Mouse (Mus musculus) ES-E14 (cell line): Measurements from ENCODE around the gene Pou2f3.

ENCODE experiments used
- CHD2 ChIP-seq: IDR thresholded peaks from 2 replicates; pipeline ENCODE4 v1.6.1; 2014; ENCODE audit warnings: mild to moderate bottlenecking, low read depth, low read length, inconsistent platforms
- HCFC1 ChIP-seq: IDR thresholded peaks from 2 replicates; pipeline ENCODE4 v1.6.1; 2012; ENCODE audit warnings: low read length, inconsistent platforms, borderline replicate concordance; ENCODE audit not compliant: insufficient read depth
- MAFK ChIP-seq: IDR thresholded peaks from 2 replicates; pipeline ENCODE4 v1.6.1; 2014; ENCODE audit warnings: mild to moderate bottlenecking, low read depth, low read length, inconsistent platforms; ENCODE audit not compliant: insufficient read depth
- ZC3H11A ChIP-seq: IDR thresholded peaks from 2 replicates; pipeline ENCODE4 v1.6.1; 2012; ENCODE audit warnings: low read depth, mild to moderate bottlenecking, inconsistent platforms, low read length, borderline replicate concordance
- ZNF384 ChIP-seq: IDR thresholded peaks from 2 replicates; pipeline ENCODE4 v1.6.1; 2012; ENCODE audit warnings: low read depth, low read length, inconsistent platforms

GRCm38 (mm10) chr9:43101936-43102595 is 108.1 kb downstream of the Pou2f3 start:
- no peak for TF ChIP-seq HCFC1
- no peak for TF ChIP-seq CHD2
- no peak for TF ChIP-seq MAFK
- no peak for TF ChIP-seq ZC3H11A
- TF ChIP-seq ZNF384: no peak
